Mouse (Mus musculus) lung, postnatal 0 days (tissue): ENCODE results near the gene Tcl1b1.
"Not testable (repeated sequence)": the region's sequence is repeated elsewhere in the genome, so short reads cannot be mapped to it uniquely, and the experiment has no call there.

Experiments used
- CTCF ChIP-seq: IDR thresholded peaks from 2 replicates; pipeline ENCODE4 v1.5.1; 2016; ENCODE audit warnings: antibody characterized with exemption, mild to moderate bottlenecking
- EP300 ChIP-seq: IDR thresholded peaks from 2 replicates; pipeline ENCODE4 v1.6.1; 2016; ENCODE audit warnings: antibody characterized with exemption, mild to moderate bottlenecking, control low read depth

DNA sequence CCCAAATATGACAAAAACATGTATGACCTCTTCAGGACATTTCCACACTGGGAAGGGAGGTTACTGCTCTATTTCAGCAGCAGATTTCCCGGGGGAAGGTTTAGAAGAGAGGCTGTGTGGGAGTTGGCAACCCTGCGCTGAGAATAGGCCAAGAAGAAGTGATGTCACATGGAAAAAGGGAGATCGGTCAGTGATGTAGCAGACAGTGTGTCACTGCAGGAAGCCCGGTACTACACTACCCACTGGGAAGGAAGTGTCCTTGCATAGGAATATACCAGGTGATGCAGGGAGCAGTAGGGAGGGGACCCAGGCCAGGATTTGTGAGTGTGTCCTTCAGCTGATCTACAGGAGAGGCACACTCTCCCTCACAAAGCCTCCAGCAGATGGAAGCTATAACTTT lies 4.2 kb upstream of the Tcl1b1 start:
- not testable (repeated sequence) for TF ChIP-seq EP300, CTCF
